Mouse (Mus musculus): Measurements from ENCODE around the gene Ctnnal1. TPM values are rescaled to one million over a fixed set of nuclear protein-coding genes. Genes with fewer than 3 reads are reported as not detected.

Gene Ctnnal1
- polyA plus RNA-seq, 1 experiment = 2.0 TPM

DNA sequence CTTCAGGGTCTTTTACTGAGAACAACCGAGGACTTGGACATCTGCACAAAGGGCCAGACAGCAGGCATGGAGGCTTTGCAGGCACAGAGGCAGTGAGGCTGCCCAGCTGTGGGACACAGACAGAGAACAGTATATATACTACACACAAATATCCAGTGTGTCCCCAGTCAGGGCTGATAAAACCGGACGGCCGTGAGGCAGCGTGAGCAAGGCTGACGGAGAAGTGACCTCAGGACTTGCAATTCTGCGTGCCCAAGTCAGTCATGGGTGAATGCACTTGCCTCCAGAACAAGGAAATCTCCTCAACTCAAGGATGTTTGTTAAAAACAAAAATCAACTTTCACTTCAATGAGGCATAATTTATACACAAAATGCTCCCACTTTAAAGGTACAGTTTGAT lies 33.0 kb downstream of the Ctnnal1 start:
- DNase-seq (ENCODE audit: low read depth in 1 of 2, low spot score in 2 of 2) = no peak
- no peaks in the 10 kb centered on the region for H3K36me3 ChIP-seq (ENCODE audit: control insufficient read depth, insufficient read depth, low read length)
- peaks cover 9% of the 10 kb centered on the region; the same call in 1 of the 2 replicates for H3K4me1 ChIP-seq (ENCODE audit: control insufficient read depth, insufficient read depth, insufficient read length)
- H3K27me3 ChIP-seq (ENCODE audit: control insufficient read depth, insufficient read depth, low read length) = no peaks in the 10 kb centered on the region
- no peak overlapping the region for H3K4me3 ChIP-seq (ENCODE audit: extremely low read depth, insufficient read depth, insufficient read length)
- TF ChIP-seq CTCF (IDR thresholded peaks at IDR 0.05; ENCODE audit: extremely low read depth, insufficient read depth, insufficient read length, insufficient replicate concordance) (no peak), POLR2A (IDR thresholded peaks at IDR 0.05; ENCODE audit: low read depth, low read length) (no peak)
- WGBS = 88% methylated on average over 7 of the region's 7 CpGs
- no peak overlapping the region for H3K27ac ChIP-seq (ENCODE audit: insufficient read depth, low read length)

DNA sequence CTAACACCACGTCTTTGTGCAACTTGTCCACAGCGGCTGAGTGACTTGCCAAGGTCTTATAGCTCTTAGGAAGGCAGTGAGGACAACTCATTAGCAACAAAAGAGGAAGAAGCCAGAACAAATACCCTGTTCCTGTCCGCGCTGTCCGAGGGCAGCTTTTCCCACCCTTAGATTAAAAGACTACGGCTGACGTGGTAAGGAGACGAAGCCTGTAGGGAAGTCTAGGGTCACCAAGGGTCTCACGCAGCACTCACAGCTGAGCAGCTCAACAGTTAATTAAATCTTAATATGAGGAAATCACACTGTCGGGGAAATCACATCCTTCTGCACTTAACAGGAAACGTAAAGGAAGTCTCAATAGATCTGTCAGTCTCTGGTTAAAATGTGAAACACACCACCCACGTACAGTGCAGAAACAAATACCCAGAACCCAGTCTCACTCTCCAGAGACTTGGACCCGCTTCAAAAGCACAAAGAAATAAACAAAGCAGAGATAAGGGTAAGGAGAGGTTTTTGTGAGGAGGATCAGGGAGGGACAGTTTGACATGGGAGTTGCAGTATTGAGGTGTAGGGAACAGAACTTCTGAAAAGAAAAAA lies 33.9 kb downstream of the Ctnnal1 start:
- WGBS = 39% methylated on average over 13 of the region's 13 CpGs
- no peak for DNase-seq (ENCODE audit: low read depth in 1 of 2, low spot score in 2 of 2)
- Histone ChIP-seq H3K4me1 (ENCODE audit: control insufficient read depth, insufficient read depth, insufficient read length) (peaks cover 9% of the 10 kb centered on the region; the same call in 1 of the 2 replicates), H3K36me3 (ENCODE audit: control insufficient read depth, insufficient read depth, low read length) (no peaks in the 10 kb centered on the region), H3K27ac (ENCODE audit: insufficient read depth, low read length) (peak overlapping the region; percentile 41), H3K4me3 (ENCODE audit: extremely low read depth, insufficient read depth, insufficient read length) (peak overlapping the region; percentile 42; the same call in 1 of the 2 replicates), H3K27me3 (ENCODE audit: control insufficient read depth, insufficient read depth, low read length) (no peaks in the 10 kb centered on the region)
- no peak for TF ChIP-seq CTCF (IDR thresholded peaks at IDR 0.05; ENCODE audit: extremely low read depth, insufficient read depth, insufficient read length, insufficient replicate concordance)
- no peak for TF ChIP-seq POLR2A (IDR thresholded peaks at IDR 0.05; ENCODE audit: low read depth, low read length)

DNA sequence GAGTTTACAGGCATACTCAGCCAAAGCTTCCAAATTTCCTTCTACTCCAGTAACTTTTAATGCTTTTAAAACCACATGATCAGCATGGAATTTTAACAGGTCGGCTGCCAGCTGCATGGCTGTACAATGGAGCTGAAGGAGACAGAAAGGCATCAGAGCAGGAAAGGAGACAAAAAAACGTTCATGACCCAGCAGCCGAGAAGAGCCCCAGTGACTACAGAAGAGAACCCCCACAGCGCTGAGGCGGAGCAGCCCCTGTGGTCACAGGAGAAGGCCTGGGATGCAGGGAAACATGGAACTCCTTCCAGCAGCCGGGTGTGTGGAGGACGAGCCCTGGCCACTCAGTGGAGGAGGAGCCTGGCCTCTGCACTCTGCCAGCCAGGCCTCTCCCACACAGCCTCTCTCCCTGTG lies 35.5 kb downstream of the Ctnnal1 start:
- Histone ChIP-seq H3K27me3 (ENCODE audit: control insufficient read depth, insufficient read depth, low read length) (no peaks in the 10 kb centered on the region), H3K4me1 (ENCODE audit: control insufficient read depth, insufficient read depth, insufficient read length) (peaks cover 9% of the 10 kb centered on the region; the same call in 1 of the 2 replicates), H3K27ac (ENCODE audit: insufficient read depth, low read length) (no peak overlapping the region), H3K4me3 (ENCODE audit: extremely low read depth, insufficient read depth, insufficient read length) (no peak overlapping the region), H3K36me3 (ENCODE audit: control insufficient read depth, insufficient read depth, low read length) (no peaks in the 10 kb centered on the region)
- no peak for TF ChIP-seq CTCF (IDR thresholded peaks at IDR 0.05; ENCODE audit: extremely low read depth, insufficient read depth, insufficient read length, insufficient replicate concordance)
- no peak for TF ChIP-seq POLR2A (IDR thresholded peaks at IDR 0.05; ENCODE audit: low read depth, low read length)
- DNase-seq (ENCODE audit: low read depth in 1 of 2, low spot score in 2 of 2) = no peak
- 92% methylated on average over 7 of the region's 7 CpGs for WGBS

DNA sequence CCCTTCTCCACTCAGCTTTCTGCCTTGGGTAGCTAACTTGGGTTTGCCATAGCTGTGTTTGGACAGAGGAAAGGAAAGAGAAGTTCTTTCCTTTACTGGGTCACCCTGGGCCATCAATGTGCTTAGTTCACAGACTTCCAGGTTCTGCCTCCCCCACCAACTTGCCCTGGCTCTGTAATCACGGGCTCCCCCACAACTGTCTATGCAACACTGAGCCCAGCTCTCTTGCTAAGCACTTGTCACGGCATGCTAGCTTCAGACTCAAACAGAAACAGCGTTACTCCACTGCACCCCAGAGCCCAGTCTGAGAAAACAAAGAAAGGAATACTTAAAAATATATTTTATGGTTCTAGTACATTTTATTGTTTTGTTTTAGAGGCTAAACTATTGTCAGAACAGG lies 36.1 kb downstream of the Ctnnal1 start:
- no peak overlapping the region for H3K4me3 ChIP-seq (ENCODE audit: extremely low read depth, insufficient read depth, insufficient read length)
- no peak for DNase-seq (ENCODE audit: low read depth in 1 of 2, low spot score in 2 of 2)
- 83% methylated on average over 3 of the region's 3 CpGs for WGBS
- H3K27me3 ChIP-seq (ENCODE audit: control insufficient read depth, insufficient read depth, low read length) = no peaks in the 10 kb centered on the region
- no peak for TF ChIP-seq POLR2A (IDR thresholded peaks at IDR 0.05; ENCODE audit: low read depth, low read length)
- H3K4me1 ChIP-seq (ENCODE audit: control insufficient read depth, insufficient read depth, insufficient read length) = peaks cover 9% of the 10 kb centered on the region; the same call in 1 of the 2 replicates
- H3K27ac ChIP-seq (ENCODE audit: insufficient read depth, low read length) = no peak overlapping the region
- H3K36me3 ChIP-seq (ENCODE audit: control insufficient read depth, insufficient read depth, low read length) = no peaks in the 10 kb centered on the region

DNA sequence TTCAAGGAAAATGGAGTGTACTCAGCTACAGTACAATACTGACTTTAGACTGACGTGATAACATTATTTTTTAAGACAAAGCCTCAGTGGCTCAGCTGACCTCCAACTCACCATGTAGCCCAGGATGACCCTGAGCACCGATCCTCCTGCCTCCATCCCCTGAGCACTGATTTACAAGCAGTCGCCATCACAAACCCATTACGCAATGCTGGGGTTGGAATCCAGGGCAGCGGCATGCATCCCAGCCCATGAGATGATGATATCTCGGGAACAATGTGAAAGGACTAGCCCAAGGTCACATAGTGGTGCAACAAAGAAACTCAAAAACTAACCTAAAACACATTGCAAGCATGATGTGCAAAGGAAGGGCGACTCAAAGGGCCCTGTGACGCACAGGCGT lies 40.8 kb downstream of the Ctnnal1 start:
- TF ChIP-seq CTCF (IDR thresholded peaks at IDR 0.05; ENCODE audit: extremely low read depth, insufficient read depth, insufficient read length, insufficient replicate concordance) (no peak), POLR2A (IDR thresholded peaks at IDR 0.05; ENCODE audit: low read depth, low read length) (no peak)
- Histone ChIP-seq H3K27me3 (ENCODE audit: control insufficient read depth, insufficient read depth, low read length) (no peaks in the 10 kb centered on the region), H3K4me3 (ENCODE audit: extremely low read depth, insufficient read depth, insufficient read length) (no peak overlapping the region), H3K36me3 (ENCODE audit: control insufficient read depth, insufficient read depth, low read length) (no peaks in the 10 kb centered on the region), H3K27ac (ENCODE audit: insufficient read depth, low read length) (no peak overlapping the region), H3K4me1 (ENCODE audit: control insufficient read depth, insufficient read depth, insufficient read length) (no peaks in the 10 kb centered on the region)
- DNase-seq (ENCODE audit: low read depth in 1 of 2, low spot score in 2 of 2) = no peak
- WGBS = 90% methylated on average over 9 of the region's 9 CpGs

DNA sequence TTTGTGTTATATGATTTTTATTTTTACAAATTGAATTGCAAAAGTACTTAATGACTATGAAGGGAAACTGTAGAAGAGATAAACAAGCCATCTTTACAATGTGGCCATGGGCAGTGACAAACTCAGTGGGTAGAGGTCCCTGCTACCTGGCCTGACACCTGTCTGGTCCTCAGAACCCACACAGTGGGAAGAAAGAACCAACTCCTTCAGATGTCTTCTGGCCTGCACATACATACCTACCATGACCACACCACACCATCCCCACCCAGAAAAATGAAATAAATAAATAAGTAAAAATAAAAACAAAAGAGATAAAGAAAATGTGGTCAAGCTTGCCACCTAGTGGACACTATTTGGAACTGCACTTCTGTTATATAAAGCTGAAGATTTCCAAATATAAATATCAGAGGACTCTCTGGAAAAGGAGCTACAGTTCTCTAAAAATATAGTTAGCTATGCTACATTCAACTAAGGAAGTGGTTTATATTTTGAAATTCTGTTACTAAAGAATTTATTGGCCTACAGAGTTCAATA lies 44.9 kb downstream of the Ctnnal1 start:
- DNase-seq (ENCODE audit: low read depth in 1 of 2, low spot score in 2 of 2) = no peak
- Histone ChIP-seq H3K4me1 (ENCODE audit: control insufficient read depth, insufficient read depth, insufficient read length) (no peaks in the 10 kb centered on the region), H3K4me3 (ENCODE audit: extremely low read depth, insufficient read depth, insufficient read length) (no peak overlapping the region), H3K36me3 (ENCODE audit: control insufficient read depth, insufficient read depth, low read length) (no peaks in the 10 kb centered on the region), H3K27ac (ENCODE audit: insufficient read depth, low read length) (no peak overlapping the region; the same call in 1 of the 2 replicates), H3K27me3 (ENCODE audit: control insufficient read depth, insufficient read depth, low read length) (no peaks in the 10 kb centered on the region)
- no peak for TF ChIP-seq CTCF (IDR thresholded peaks at IDR 0.05; ENCODE audit: extremely low read depth, insufficient read depth, insufficient read length, insufficient replicate concordance)
- no peak for TF ChIP-seq POLR2A (IDR thresholded peaks at IDR 0.05; ENCODE audit: low read depth, low read length)

DNA sequence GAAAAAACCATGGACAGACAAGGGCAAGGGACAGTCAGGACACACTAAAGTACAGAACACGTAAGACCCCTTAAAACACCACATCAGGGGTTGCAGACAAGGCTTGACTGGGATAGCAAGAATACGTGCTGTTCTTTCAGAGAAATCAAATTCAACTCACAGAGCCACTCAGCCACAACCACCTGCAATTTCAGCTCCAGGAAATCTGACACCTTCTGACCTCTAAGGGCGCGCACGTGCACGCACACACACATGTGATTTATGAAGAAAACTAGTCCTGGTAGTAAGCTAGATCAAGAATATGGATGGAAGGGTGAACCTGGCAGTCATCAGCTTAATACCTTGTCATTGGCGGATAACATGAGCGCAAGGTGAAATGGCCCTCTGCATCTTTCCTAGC lies 49.9 kb downstream of the Ctnnal1 start:
- Histone ChIP-seq H3K4me1 (ENCODE audit: control insufficient read depth, insufficient read depth, insufficient read length) (no peaks in the 10 kb centered on the region), H3K4me3 (ENCODE audit: extremely low read depth, insufficient read depth, insufficient read length) (no peak overlapping the region), H3K36me3 (ENCODE audit: control insufficient read depth, insufficient read depth, low read length) (no peaks in the 10 kb centered on the region), H3K27me3 (ENCODE audit: control insufficient read depth, insufficient read depth, low read length) (no peaks in the 10 kb centered on the region), H3K27ac (ENCODE audit: insufficient read depth, low read length) (no peak overlapping the region)
- TF ChIP-seq CTCF (IDR thresholded peaks at IDR 0.05; ENCODE audit: extremely low read depth, insufficient read depth, insufficient read length, insufficient replicate concordance) (no peak), POLR2A (IDR thresholded peaks at IDR 0.05; ENCODE audit: low read depth, low read length) (no peak)
- no peak for DNase-seq (ENCODE audit: low read depth in 1 of 2, low spot score in 2 of 2)
- WGBS = 78% methylated on average over 8 of the region's 8 CpGs
